Mouse (Mus musculus) olfactory bulb, adult 2 months (tissue): ENCODE data around the gene Rtf2. TPM values are rescaled to one million over a fixed set of nuclear protein-coding genes. Genes with fewer than 3 reads are reported as not detected.

Source experiments
- H3K27ac ChIP-seq: fragments of 200-500 bp; 2 replicates; pipeline ENCODE4 v1.5.1; 2012; ENCODE audit warnings: low read depth, low read length; ENCODE audit not compliant: insufficient read depth
- H3K4me1 ChIP-seq: fragments of 200-500 bp; 2 replicates; pipeline ENCODE4 v1.6.1; 2012; ENCODE audit warnings: low read length; ENCODE audit not compliant: control insufficient read depth, insufficient read depth
- H3K4me3 ChIP-seq: fragments of 200-500 bp; 2 replicates; pipeline ENCODE4 v1.5.1; 2012; ENCODE audit warnings: mild to moderate bottlenecking, low read depth, low read length, moderate library complexity; ENCODE audit not compliant: insufficient read depth
- CTCF ChIP-seq: fragments of 200-500 bp; IDR thresholded peaks from 2 replicates; pipeline ENCODE4 v1.5.1; 2012; ENCODE audit warnings: low read depth, mild to moderate bottlenecking, low read length, moderate library complexity; ENCODE audit not compliant: insufficient read depth
- POLR2A ChIP-seq: fragments of 200-500 bp; IDR thresholded peaks from 2 replicates; pipeline ENCODE4 v1.6.1; 2012; ENCODE audit warnings: mild to moderate bottlenecking, low read depth, low read length, moderate library complexity; ENCODE audit not compliant: insufficient read depth
- WGBS: fragments of 180-500 bp; shearing (Covaris S2); methylation state at CpG from one replicate; pipeline ENCODE4 v1.1.7; 2018; 5-methylcytosine and 5-hydroxymethylcytosine counted together
- polyA plus RNA-seq: library from polyadenylated mRNA; stranded (reverse); fragments of >200 nt; gene quantifications from 2 replicates; pipeline ENCODE4 v1.2.4, GENCODE M21; 2012; ENCODE audit warnings: low replicate concordance; ENCODE audit not compliant: missing spikeins, insufficient read depth, insufficient read length

The Rtf2 gene
- polyA plus RNA-seq, 1 experiment: 332 TPM

DNA sequence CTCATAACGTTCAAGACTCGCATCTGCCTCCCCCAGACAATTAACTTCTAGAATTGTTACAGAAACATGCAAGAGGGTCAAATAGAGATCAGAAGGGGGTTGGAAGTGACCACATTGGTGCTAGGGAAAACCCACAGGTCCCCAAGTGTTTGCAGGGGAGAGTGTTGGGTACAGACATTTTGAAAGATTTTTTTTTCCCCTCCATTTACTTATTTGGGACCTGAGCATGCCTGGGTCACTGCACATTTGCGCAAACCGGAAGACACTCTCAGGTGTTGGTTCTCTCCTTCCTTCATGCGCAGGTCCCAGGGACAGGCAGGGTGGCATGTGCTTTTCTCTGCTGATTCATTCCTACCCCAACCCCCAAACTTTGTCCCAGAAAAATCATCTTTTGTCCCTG, 23.5 kb upstream of the Rtf2 start:
- H3K27ac ChIP-seq: no peak overlapping the region
- TF ChIP-seq POLR2A (no peak), CTCF (no peak)
- 89% methylated on average over 5 of the region's 5 CpGs for WGBS

DNA sequence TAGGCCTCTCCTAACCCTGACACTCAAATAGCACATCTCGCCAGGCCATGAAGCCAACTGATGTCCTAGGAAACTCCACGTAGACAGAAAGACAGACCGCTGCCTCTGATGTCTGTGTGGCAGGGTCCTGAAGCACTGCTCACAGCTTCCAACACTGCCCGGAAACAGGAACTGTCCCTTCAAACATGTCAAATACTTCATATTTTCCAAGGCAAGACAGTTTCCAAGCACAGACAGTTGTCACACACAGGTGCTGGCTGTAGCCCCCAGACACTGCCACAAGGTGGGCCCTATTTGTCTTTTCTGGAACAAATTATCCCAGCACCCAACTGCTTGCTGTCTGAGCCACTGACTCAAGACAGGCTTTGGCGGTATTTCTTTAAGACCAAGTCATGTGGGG, 22.1 kb upstream of the Rtf2 start:
- WGBS: 93% methylated on average over 5 of the region's 5 CpGs
- 0 out of 2 replicates have a peak, but pooled peaks cover 3% of the 10 kb centered on the region for H3K4me1 ChIP-seq
- H3K27ac ChIP-seq: no peak overlapping the region
- TF ChIP-seq POLR2A (no peak), CTCF (no peak)
- no peak overlapping the region for H3K4me3 ChIP-seq

More for the DNA sequence above, 23.5 kb upstream of the Rtf2 start:
- Histone ChIP-seq H3K4me3 (no peak overlapping the region), H3K4me1 (peaks cover 5% of the 10 kb centered on the region; the same call in 1 of the 2 replicates)

GRCm38 (mm10) chr2:172430609-172431008, 9.7 kb upstream of the Rtf2 start:
- no peaks in the 10 kb centered on the region for H3K4me1 ChIP-seq
- no peak for TF ChIP-seq POLR2A
- TF ChIP-seq CTCF: no peak
- no peak overlapping the region for H3K27ac ChIP-seq
- H3K4me3 ChIP-seq: no peak overlapping the region
- 68% methylated on average over 1 of the region's 1 CpGs for WGBS

GRCm38 (mm10) chr2:172433746-172434145, 6.6 kb upstream of the Rtf2 start:
- 53% methylated on average over 5 of the region's 5 CpGs for WGBS
- TF ChIP-seq POLR2A (no peak), CTCF (no peak)
- Histone ChIP-seq H3K4me1 (no peaks in the 10 kb centered on the region), H3K27ac (no peak overlapping the region), H3K4me3 (no peak overlapping the region)

- Histone ChIP-seq H3K4me1 (peaks cover 6% of the 10 kb centered on the region; the same call in 1 of the 2 replicates), H3K4me3 (no peak overlapping the region), H3K27ac (no peak overlapping the region)
- TF ChIP-seq CTCF (no peak), POLR2A (no peak)
- WGBS: 71% methylated on average over 16 of the region's 16 CpGs
Observed at GRCm38 (mm10) chr2:172437371-172437952, 2.9 kb upstream of the Rtf2 start.

GRCm38 (mm10) chr2:172440640-172441005, 267 bp downstream of the Rtf2 start:
- no peak for TF ChIP-seq POLR2A
- TF ChIP-seq CTCF: no peak
- Histone ChIP-seq H3K27ac (no peak overlapping the region), H3K4me3 (peak overlapping the region; percentile 69), H3K4me1 (peaks cover 6% of the 10 kb centered on the region; the same call in 1 of the 2 replicates)
- under 1% methylated on average over 21 of the region's 21 CpGs for WGBS

- 28% methylated on average over 6 of the region's 6 CpGs for WGBS
- peak overlapping the region; percentile 69 for H3K4me3 ChIP-seq
- TF ChIP-seq POLR2A (no peak), CTCF (no peak)
- no peak overlapping the region for H3K27ac ChIP-seq
- H3K4me1 ChIP-seq: peaks cover 6% of the 10 kb centered on the region; the same call in 1 of the 2 replicates
Observed at GRCm38 (mm10) chr2:172441176-172441575, 820 bp downstream of the Rtf2 start.

DNA sequence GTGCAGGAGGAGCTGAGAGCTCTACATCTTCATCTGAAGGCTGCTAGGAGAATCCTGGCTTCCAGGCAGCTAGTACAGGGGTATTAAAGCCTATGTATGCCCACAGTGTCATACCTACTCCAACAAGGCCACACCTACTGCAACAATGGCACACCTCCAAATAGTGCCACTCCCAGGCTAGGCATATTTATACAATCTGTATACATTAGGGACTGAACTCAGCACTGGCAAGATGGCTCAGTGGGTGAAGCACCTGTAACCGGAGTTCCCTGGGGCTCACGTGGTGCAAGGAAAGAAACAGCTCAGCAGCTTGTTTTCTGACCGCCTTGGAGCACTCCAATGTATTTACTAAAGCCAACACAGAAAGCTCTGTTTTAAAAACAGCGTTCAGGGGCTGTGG, 5.3 kb downstream of the Rtf2 start:
- Histone ChIP-seq H3K4me1 (peaks cover 6% of the 10 kb centered on the region; the same call in 1 of the 2 replicates), H3K4me3 (no peak overlapping the region), H3K27ac (no peak overlapping the region)
- TF ChIP-seq POLR2A: no peak
- TF ChIP-seq CTCF: no peak
- 93% methylated on average over 4 of the region's 4 CpGs for WGBS

DNA sequence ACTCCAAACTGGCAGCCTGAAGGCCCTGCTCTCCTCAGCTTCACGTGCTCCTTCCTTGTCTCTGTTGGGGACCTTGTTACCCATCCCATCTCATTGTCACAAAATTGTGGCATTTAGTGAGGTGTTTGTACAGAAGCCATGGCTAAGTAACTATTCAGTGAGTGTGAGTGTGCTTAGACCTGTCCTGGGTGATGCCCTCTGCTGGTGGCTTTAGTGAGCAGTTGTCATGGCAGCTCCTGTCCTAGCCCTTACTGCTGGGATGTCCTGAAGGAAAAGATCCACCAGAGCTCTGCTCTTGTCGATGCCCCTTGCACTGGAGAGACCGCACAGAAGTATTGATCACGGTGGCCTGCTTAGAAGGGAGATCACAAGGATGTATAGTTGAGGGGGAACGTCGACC, 7.0 kb downstream of the Rtf2 start:
- Histone ChIP-seq H3K4me1 (no peaks in the 10 kb centered on the region), H3K27ac (no peak overlapping the region), H3K4me3 (no peak overlapping the region)
- TF ChIP-seq POLR2A (no peak), CTCF (no peak)
- WGBS: 87% methylated on average over 6 of the region's 6 CpGs
